9 mouse cellular contexts compared by ENCODE assay signal in genomic region chr10:84411122-84412105, GRCm38 (mm10). TPM values are rescaled to one million over a fixed set of nuclear protein-coding genes. Genes with fewer than 3 reads are reported as not detected.
A peak's percentile ranks its signal among the peaks of the same experiment; 100 is the strongest.
DNase-seq lines count a peak whose midpoint lies in the region; ATAC-seq and TF ChIP-seq lines count a peak whose summit lies in the region.
"Had no signal": no experiment of that assay in that cellular context is flagged by ENCODE, and none has a peak within 500 bp of the region (broad histone marks: within the 10 kb centered on the region; RNA-seq: fewer than 3 reads in every experiment).

No protein-coding gene starts in this region.

- H3K4me1 ChIP-seq in midbrain, embryonic 10.5 days = peaks cover 37% of the 10 kb centered on the region
- H3K4me1 ChIP-seq in midbrain, embryonic 16.5 days (ENCODE audit: control insufficient read depth, insufficient read depth, low read length) = peaks cover 20% of the 10 kb centered on the region
- peaks cover 35 to 58% of the 10 kb centered on the region in 2 experiments for H3K4me1 ChIP-seq in heart, embryonic 14.5 days (ENCODE audit: control insufficient read depth in 2 of 2, insufficient read depth in 2 of 2, low read length in 2 of 2)
- peaks cover 4% of the 10 kb centered on the region; the same call in 1 of the 2 replicates for H3K4me1 ChIP-seq in neural tube, embryonic 14.5 days (ENCODE audit: control insufficient read depth, insufficient read depth, low read length)

- no peak; the same call in 1 of the 2 replicates for TF ChIP-seq CTCF in gastrocnemius, adult 2 months (IDR thresholded peaks at IDR 0.05)

- peaks cover 61% of the 10 kb centered on the region for H3K36me3 ChIP-seq in midbrain, embryonic 10.5 days
- H3K36me3 ChIP-seq in midbrain, embryonic 16.5 days (ENCODE audit: control insufficient read depth, insufficient read depth, low read length) = no peaks in the 10 kb centered on the region
- H3K36me3 ChIP-seq in heart, embryonic 14.5 days (ENCODE audit: control insufficient read depth, insufficient read depth, low read length) = peaks cover 27% of the 10 kb centered on the region
- no peaks in the 10 kb centered on the region for H3K36me3 ChIP-seq in neural tube, embryonic 14.5 days (ENCODE audit: control insufficient read depth, insufficient read depth, low read length)
- H3K36me3 ChIP-seq: midbrain, embryonic 12.5 days had no signal

- intact Hi-C loops in gastrocnemius, adult 2 months (cut with DNase I) = no loop called here
- intact Hi-C loops in gastrocnemius, postnatal 36 days (cut with DNase I) = no loop called here

- H3K4me3 ChIP-seq in gastrocnemius, adult 2 months = no peak overlapping the region
- H3K4me3 ChIP-seq in midbrain, embryonic 10.5 days = no peak overlapping the region
- H3K4me3 ChIP-seq in midbrain, embryonic 16.5 days (ENCODE audit: low read depth, low read length) = no peak overlapping the region
- H3K4me3 ChIP-seq in heart, embryonic 14.5 days (ENCODE audit: control insufficient read depth in 1 of 2, insufficient read depth in 1 of 2, low read depth in 1 of 2, low read length in 2 of 2) = no peak overlapping the region
- H3K4me3 ChIP-seq in neural tube, embryonic 14.5 days (ENCODE audit: low read depth, low read length) = no peak overlapping the region
- H3K4me3 ChIP-seq: midbrain, embryonic 12.5 days had no signal

- no peak for ATAC-seq in midbrain, embryonic 16.5 days
- ATAC-seq in heart, embryonic 14.5 days (ENCODE audit: insufficient number of reproducible peaks, insufficient read depth, low FRiP score, low read depth) = no peak
- no peak for ATAC-seq in neural tube, embryonic 14.5 days (ENCODE audit: low read depth)

- H3K9me3 ChIP-seq in midbrain, embryonic 10.5 days (replicated peaks) = no peaks in the 10 kb centered on the region
- H3K9me3 ChIP-seq in midbrain, embryonic 16.5 days (replicated peaks; ENCODE audit: control insufficient read depth, low read length, poor library complexity, severe bottlenecking) = no peaks in the 10 kb centered on the region
- no peaks in the 10 kb centered on the region for H3K9me3 ChIP-seq in heart, embryonic 14.5 days (ENCODE audit: control insufficient read depth, low read length)
- H3K9me3 ChIP-seq in neural tube, embryonic 14.5 days (ENCODE audit: control insufficient read depth, low read length) = no peaks in the 10 kb centered on the region
- H3K9me3 ChIP-seq: midbrain, embryonic 12.5 days had no signal

- no peaks in the 10 kb centered on the region for H3K27me3 ChIP-seq in midbrain, embryonic 10.5 days (ENCODE audit: low read depth, poor library complexity, severe bottlenecking)
- H3K27me3 ChIP-seq in midbrain, embryonic 16.5 days (ENCODE audit: control insufficient read depth, insufficient read depth, low read depth, low read length) = no peaks in the 10 kb centered on the region
- no peaks in the 10 kb centered on the region for H3K27me3 ChIP-seq in heart, embryonic 14.5 days (ENCODE audit: control insufficient read depth, insufficient read depth, low read length)
- no peaks in the 10 kb centered on the region for H3K27me3 ChIP-seq in neural tube, embryonic 14.5 days (ENCODE audit: control insufficient read depth, insufficient read depth, low read length)
- H3K27me3 ChIP-seq: midbrain, embryonic 12.5 days had no signal

- H3K4me2 ChIP-seq in midbrain, embryonic 16.5 days (ENCODE audit: low read length) = no peak overlapping the region
- H3K4me2 ChIP-seq in heart, embryonic 14.5 days (ENCODE audit: low read length) = peak overlapping the region; percentile 19; the same call in 1 of the 2 replicates
- no peak overlapping the region for H3K4me2 ChIP-seq in neural tube, embryonic 14.5 days (ENCODE audit: low read depth, low read length)
- H3K4me2 ChIP-seq: midbrain, embryonic 12.5 days had no signal

- WGBS in midbrain, embryonic 10.5 days = 86% methylated on average over 16 of the region's 16 CpGs
- 81% methylated on average over 16 of the region's 16 CpGs for WGBS in midbrain, embryonic 16.5 days
- WGBS in heart, embryonic 14.5 days = 40% methylated on average over 16 of the region's 16 CpGs
- WGBS in neural tube, embryonic 14.5 days = 82% methylated on average over 16 of the region's 16 CpGs

- no peak overlapping the region for H3K9ac ChIP-seq in midbrain, embryonic 16.5 days (ENCODE audit: low read depth, low read length)
- peak overlapping the region; percentile 55 for H3K9ac ChIP-seq in heart, embryonic 14.5 days (ENCODE audit: low read length)
- no peak overlapping the region for H3K9ac ChIP-seq in neural tube, embryonic 14.5 days (replicated peaks; ENCODE audit: low read depth, low read length)
- H3K9ac ChIP-seq: midbrain, embryonic 12.5 days had no signal

- peak; percentile 54 for DNase-seq in gastrocnemius, adult 2 months
- no peak for DNase-seq in gastrocnemius, postnatal 36 days
- DNase-seq in midbrain, embryonic 10.5 days (ENCODE audit: low spot score) = no peak
- no peak for DNase-seq in urinary bladder, postnatal 10 days (ENCODE audit: low spot score)
- no peak for DNase-seq in thymus, postnatal 0 days (ENCODE audit: low spot score)

- H3K27ac ChIP-seq in gastrocnemius, adult 2 months = peak overlapping the region; percentile 59
- H3K27ac ChIP-seq in midbrain, embryonic 10.5 days (replicated peaks) = 0 out of 2 replicates have a peak overlapping the region, but pooled peaks have one; percentile 19
- H3K27ac ChIP-seq in midbrain, embryonic 16.5 days (ENCODE audit: low read length) = no peak overlapping the region; the same call in 1 of the 2 replicates
- H3K27ac ChIP-seq in heart, embryonic 14.5 days (replicated peaks in 1 of 2; ENCODE audit: control insufficient read depth in 1 of 2, insufficient read depth in 1 of 2, low read depth in 2 of 2, low read length in 2 of 2) = peak overlapping the region; percentile 46 to 83
- H3K27ac ChIP-seq in neural tube, embryonic 14.5 days (ENCODE audit: low read depth, low read length) = 0 out of 2 replicates have a peak overlapping the region, but pooled peaks have one; percentile 16
- H3K27ac ChIP-seq: midbrain, embryonic 12.5 days had no signal

RNA-seq across cellular contexts. Expression of gene Nuak1, which starts 29.0 kb away (rescaled TPM):
- 10 to 100 TPM; 21.4 to 31.0 TPM for total RNA-seq in gastrocnemius, adult 2 months (2021)
- 10 to 100 TPM; 13.5 to 18.9 TPM for total RNA-seq in gastrocnemius, postnatal 36 days (2021)
- 3.0 and 4.0 TPM in 2 replicates for polyA plus RNA-seq in midbrain, embryonic 10.5 days (2016; fragmentation: Nextera tagmentation; extraction: Ambion mirVana)
- 5.5 and 5.6 TPM in 2 replicates for polyA plus RNA-seq in midbrain, embryonic 16.5 days (2015; fragmentation: Nextera tagmentation; extraction: Ambion mirVana)
- 2.6 and 3.4 TPM in 2 replicates for polyA plus RNA-seq in heart, embryonic 14.5 days (2014; fragmentation: Nextera tagmentation; extraction: Ambion mirVana)
- 3.9 and 4.9 TPM in 2 replicates for polyA plus RNA-seq in neural tube, embryonic 14.5 days (2014; fragmentation: Nextera tagmentation; extraction: Ambion mirVana)
- polyA plus RNA-seq in thymus, postnatal 0 days (2015; fragmentation: Nextera tagmentation; extraction: Ambion mirVana) = 0.50 and 0.73 TPM in 2 replicates
